Mouse (Mus musculus): ENCODE measurements around the gene Ms4a10. TPM values are rescaled to one million over a fixed set of nuclear protein-coding genes. Genes with fewer than 3 reads are reported as not detected.

Ms4a10 gene
- polyA plus RNA-seq, 1 experiment from 2014 or later = not detected

Other genes starting within 250 kb of the Ms4a10 start
- 0.24 TPM in 2 replicates for gene Cd5, start 235.7 kb downstream of the Ms4a10 start, polyA plus RNA-seq (2015; fragmentation: Nextera tagmentation; extraction: Ambion mirVana)
- not detected in 2 replicates for gene Cd6, start 144.6 kb downstream of the Ms4a10 start, polyA plus RNA-seq (2015; fragmentation: Nextera tagmentation; extraction: Ambion mirVana)
- gene Slc15a3, start 134.9 kb downstream of the Ms4a10 start, polyA plus RNA-seq (2015; fragmentation: Nextera tagmentation; extraction: Ambion mirVana) = 0.28 and 0.59 TPM in 2 replicates
- 196 and 215 TPM in 2 replicates for gene Tmem132a, start 104.7 kb downstream of the Ms4a10 start, polyA plus RNA-seq (2015; fragmentation: Nextera tagmentation; extraction: Ambion mirVana)
- 34.4 and 35.0 TPM in 2 replicates for gene Tmem109, start 92.7 kb downstream of the Ms4a10 start, polyA plus RNA-seq (2015; fragmentation: Nextera tagmentation; extraction: Ambion mirVana)
- 45.4 and 49.5 TPM in 2 replicates for gene Prpf19, start 79.4 kb downstream of the Ms4a10 start, polyA plus RNA-seq (2015; fragmentation: Nextera tagmentation; extraction: Ambion mirVana)
- not detected in 2 replicates for gene Zp1, start 54.0 kb downstream of the Ms4a10 start, polyA plus RNA-seq (2015; fragmentation: Nextera tagmentation; extraction: Ambion mirVana)
- 0.22 and 0.24 TPM in 2 replicates for gene Ptgdr2, start 37.5 kb downstream of the Ms4a10 start, polyA plus RNA-seq (2015; fragmentation: Nextera tagmentation; extraction: Ambion mirVana)
- 15.5 and 16.2 TPM in 2 replicates for gene Ccdc86, start 25.4 kb downstream of the Ms4a10 start, polyA plus RNA-seq (2015; fragmentation: Nextera tagmentation; extraction: Ambion mirVana)
- gene Ms4a15, start 18.6 kb upstream of the Ms4a10 start, polyA plus RNA-seq (2015; fragmentation: Nextera tagmentation; extraction: Ambion mirVana) = not detected in 2 replicates
- not detected in 2 replicates for gene Ms4a18, start 43.4 kb upstream of the Ms4a10 start, polyA plus RNA-seq (2015; fragmentation: Nextera tagmentation; extraction: Ambion mirVana)
- gene Ms4a8a, start 106.4 kb upstream of the Ms4a10 start, polyA plus RNA-seq (2015; fragmentation: Nextera tagmentation; extraction: Ambion mirVana) = not detected in 2 replicates
- gene 1700017D01Rik, start 156.2 kb upstream of the Ms4a10 start, polyA plus RNA-seq (2015; fragmentation: Nextera tagmentation; extraction: Ambion mirVana) = not detected in 2 replicates
- gene 1700025F22Rik, start 190.7 kb upstream of the Ms4a10 start, polyA plus RNA-seq (2015; fragmentation: Nextera tagmentation; extraction: Ambion mirVana) = not detected in 2 replicates
- gene Ms4a13, start 222.1 kb upstream of the Ms4a10 start, polyA plus RNA-seq (2015; fragmentation: Nextera tagmentation; extraction: Ambion mirVana) = not detected in 2 replicates